8 mouse cellular contexts compared by ENCODE assay signal in the genomic region with DNA sequence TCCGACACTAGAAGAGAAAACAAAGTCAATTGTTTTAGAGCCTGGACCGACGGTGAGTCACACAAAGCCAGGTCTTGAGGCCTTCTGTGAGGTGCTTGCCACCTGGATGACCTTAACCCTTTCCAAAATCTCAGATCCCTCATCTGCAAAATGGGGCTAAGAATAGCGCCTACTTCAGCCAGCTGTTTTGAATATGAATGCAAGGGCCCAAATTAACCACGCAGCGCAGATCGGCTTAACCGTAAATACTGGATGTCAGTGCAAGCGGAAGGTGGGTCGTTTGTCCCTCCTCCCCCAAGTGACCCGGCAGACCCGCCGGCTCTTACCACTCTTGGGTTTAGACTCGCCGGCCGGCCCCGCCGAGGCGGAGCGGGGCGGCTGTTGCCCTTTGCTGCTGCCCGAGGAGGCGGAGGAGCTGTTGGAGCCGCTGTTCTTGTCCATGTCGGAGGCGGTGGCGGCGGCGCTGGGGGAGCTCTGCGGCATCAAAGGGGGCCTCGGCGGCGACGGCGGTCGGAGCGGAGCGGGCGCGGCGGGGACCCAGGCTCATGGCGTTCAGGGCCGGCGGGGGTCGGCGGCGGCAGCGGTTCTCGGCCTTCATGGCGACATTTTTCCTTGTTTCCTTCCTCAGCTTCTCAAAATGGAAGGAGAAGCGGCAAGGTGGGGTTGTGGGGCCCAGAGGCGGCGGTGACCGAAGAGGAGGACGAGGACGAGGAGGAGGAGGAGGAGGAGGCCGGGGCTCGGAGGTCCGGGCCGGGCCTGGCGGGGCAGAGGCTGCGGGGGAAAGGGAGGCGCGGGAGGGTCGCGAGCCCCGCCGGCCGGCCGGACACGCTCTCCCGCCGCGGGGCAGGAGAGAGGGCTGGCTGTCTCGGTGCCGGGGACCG. TPM values are rescaled to one million over a fixed set of nuclear protein-coding genes. Genes with fewer than 3 reads are reported as not detected.
DNase-seq lines count a peak whose midpoint lies in the region; ATAC-seq and TF ChIP-seq lines count a peak whose summit lies in the region.

No protein-coding gene starts in this region.

- peak; percentile 40; the same call in 1 of the 2 replicates for ATAC-seq in intestine, postnatal 0 days
- peak; percentile 44; the same call in 1 of the 2 replicates for ATAC-seq in neural tube, embryonic 12.5 days (ENCODE audit: low FRiP score, low read depth)

- peak overlapping the region; percentile 81 for H3K4me2 ChIP-seq in intestine, postnatal 0 days (replicated peaks; ENCODE audit: low read depth)
- H3K4me2 ChIP-seq in neural tube, embryonic 12.5 days (replicated peaks), result peak overlapping the region; percentile 91

- DNase-seq in 3134 (ENCODE audit: extremely low read depth, insufficient read length, low spot score), result peak; percentile 53
- peak; percentile 27 for DNase-seq in ES-E14 (ENCODE audit: low read depth, low spot score)
- peak; percentile 47 for DNase-seq in gastrocnemius, postnatal 14 days
- no peak for DNase-seq in lung, adult 2 months
- DNase-seq in testis, postnatal 10 days (ENCODE audit: low spot score), result peak; percentile 76

- intact Hi-C loops in gastrocnemius, postnatal 14 days (cut with DNase I; ENCODE audit: low total_unique reads), result no loop called here

- H3K4me3 ChIP-seq in ES-E14 (ENCODE audit: insufficient read depth in 1 of 2, low read depth in 1 of 2, low read length in 2 of 2, poor library complexity in 1 of 2, severe bottlenecking in 1 of 2), result peak overlapping the region; percentile 97 to 98
- H3K4me3 ChIP-seq in cortical plate, adult 2 months (ENCODE audit: insufficient read depth, low read length), result peak overlapping the region; percentile 83
- H3K4me3 ChIP-seq in intestine, postnatal 0 days (ENCODE audit: low read depth, low read length), result peak overlapping the region; percentile 97
- H3K4me3 ChIP-seq in lung, adult 2 months (replicated peaks; ENCODE audit: extremely low read depth, low read depth, low read length), result peak overlapping the region; percentile 94
- peak overlapping the region; percentile 96 for H3K4me3 ChIP-seq in neural tube, embryonic 12.5 days

- under 1% methylated on average over 69 of the region's 77 CpGs for WGBS in intestine, postnatal 0 days
- under 1% methylated on average over 76 of the region's 77 CpGs for WGBS in lung, adult 2 months
- under 1% methylated on average over 76 of the region's 77 CpGs for WGBS in neural tube, embryonic 12.5 days

- TF ChIP-seq CTCF in cortical plate, adult 2 months (IDR thresholded peaks at IDR 0.05; ENCODE audit: extremely low read depth, insufficient read depth, low read length), result no peak
- TF ChIP-seq CTCF in intestine, postnatal 0 days (IDR thresholded peaks at IDR 0.05; ENCODE audit: low read depth), result no peak
- TF ChIP-seq CTCF in lung, adult 2 months (IDR thresholded peaks at IDR 0.05; ENCODE audit: insufficient read depth, low read length), result no peak

- TF ChIP-seq POLR2A in cortical plate, adult 2 months (IDR thresholded peaks at IDR 0.05; ENCODE audit: extremely low read depth, insufficient read depth, low read length), result no peak
- TF ChIP-seq POLR2A in lung, adult 2 months (IDR thresholded peaks at IDR 0.05; ENCODE audit: borderline replicate concordance, extremely low read depth, low read depth, low read length), result no peak

- peak overlapping the region; percentile 97 for H3K9ac ChIP-seq in ES-E14 (ENCODE audit: insufficient read depth, low read depth, low read length, poor library complexity, severe bottlenecking)
- H3K9ac ChIP-seq in intestine, postnatal 0 days (ENCODE audit: low read depth, low read length), result peak overlapping the region; percentile 97
- H3K9ac ChIP-seq in neural tube, embryonic 12.5 days, result peak overlapping the region; percentile 95

- H3K27me3 ChIP-seq in intestine, postnatal 0 days (replicated peaks; ENCODE audit: control insufficient read depth, insufficient read depth, low read length), result no peaks in the 10 kb centered on the region
- H3K27me3 ChIP-seq in neural tube, embryonic 12.5 days (replicated peaks), result no peaks in the 10 kb centered on the region

- no peaks in the 10 kb centered on the region for H3K9me3 ChIP-seq in ES-E14 (ENCODE audit: control insufficient read depth, insufficient read depth, low read depth, low read length)
- no peaks in the 10 kb centered on the region for H3K9me3 ChIP-seq in intestine, postnatal 0 days (ENCODE audit: control insufficient read depth)
- no peaks in the 10 kb centered on the region for H3K9me3 ChIP-seq in neural tube, embryonic 12.5 days

- peaks cover 11% of the 10 kb centered on the region for H3K36me3 ChIP-seq in ES-E14 (ENCODE audit: control insufficient read depth, insufficient read depth, low read length, poor library complexity, severe bottlenecking)
- H3K36me3 ChIP-seq in intestine, postnatal 0 days (ENCODE audit: control insufficient read depth, insufficient read depth), result no peaks in the 10 kb centered on the region
- peaks cover 16% of the 10 kb centered on the region for H3K36me3 ChIP-seq in neural tube, embryonic 12.5 days

- in situ Hi-C loops in ES-E14 (cut with MboI; ENCODE audit: low sequenced_read_pairs in 2 of 2, unreplicated experiment in 2 of 2), result no loop called here

- peak overlapping the region; percentile 54 for H3K27ac ChIP-seq in ES-E14 (ENCODE audit: insufficient read depth, low read depth, low read length, poor library complexity, severe bottlenecking)
- peak overlapping the region; percentile 94 for H3K27ac ChIP-seq in cortical plate, adult 2 months (ENCODE audit: insufficient read depth, low read length)
- H3K27ac ChIP-seq in intestine, postnatal 0 days (ENCODE audit: low read depth, low read length), result peak overlapping the region; percentile 79
- peak overlapping the region; percentile 55; the same call in 1 of the 2 replicates for H3K27ac ChIP-seq in neural tube, embryonic 12.5 days

- peaks cover 2 to 10% of the 10 kb centered on the region in 2 experiments for H3K4me1 ChIP-seq in ES-E14 (ENCODE audit: control insufficient read depth in 2 of 2, insufficient read depth in 2 of 2, low read length in 2 of 2, poor library complexity in 1 of 2)
- peaks cover 18% of the 10 kb centered on the region for H3K4me1 ChIP-seq in cortical plate, adult 2 months (ENCODE audit: control insufficient read depth, insufficient read depth, low read length)
- H3K4me1 ChIP-seq in intestine, postnatal 0 days (replicated peaks; ENCODE audit: control insufficient read depth, insufficient read depth, low read length), result 0 out of 2 replicates have a peak, but pooled peaks cover 6% of the 10 kb centered on the region
- H3K4me1 ChIP-seq in lung, adult 2 months (ENCODE audit: control insufficient read depth, insufficient read depth, low read length), result peaks cover 16% of the 10 kb centered on the region
- peaks cover 40% of the 10 kb centered on the region for H3K4me1 ChIP-seq in neural tube, embryonic 12.5 days

TF ChIP-seq in ES-E14, 5 proteins besides CTCF, POLR2A, EP300 and RAD21:
- TF ChIP-seq HCFC1 (IDR thresholded peaks at IDR 0.05; ENCODE audit: borderline replicate concordance, insufficient read depth, low read length), result no peak
- TF ChIP-seq CHD2 (IDR thresholded peaks at IDR 0.05; ENCODE audit: low read depth, low read length), result no peak
- TF ChIP-seq ZNF384 (IDR thresholded peaks at IDR 0.05; ENCODE audit: low read depth, low read length), result no peak
- no peak for TF ChIP-seq MAFK (IDR thresholded peaks at IDR 0.05; ENCODE audit: insufficient read depth, low read depth, low read length)
- no peak for TF ChIP-seq ZC3H11A (IDR thresholded peaks at IDR 0.05; ENCODE audit: borderline replicate concordance, low read depth, low read length)

RNA-seq across cellular contexts. Expression of a gene that starts 0.5 kb away (rescaled TPM):
- total RNA-seq in ES-E14 (2012; rRNA removed), result 134 and 138 TPM in 2 replicates
- 177 and 181 TPM in 2 replicates for polyA plus RNA-seq in cortical plate, adult 2 months (2012; rRNA removed)
- total RNA-seq in gastrocnemius, postnatal 14 days (2021), result 100 to 1,000 TPM; 238 to 257 TPM
- 64.9 and 69.1 TPM in 2 replicates for polyA plus RNA-seq in intestine, postnatal 0 days (2015; fragmentation: Nextera tagmentation; extraction: Ambion mirVana)
- 133 and 160 TPM in 2 replicates for polyA plus RNA-seq in lung, adult 2 months (2012; rRNA removed)
- polyA plus RNA-seq in neural tube, embryonic 12.5 days (2016; fragmentation: Nextera tagmentation; extraction: Ambion mirVana), result 230 TPM in 2 replicates

RNA-seq across cellular contexts. Expression of a gene that starts 7.3 kb away (rescaled TPM):
- total RNA-seq in ES-E14 (2012; rRNA removed), result 28.3 and 34.8 TPM in 2 replicates
- 31.3 and 31.8 TPM in 2 replicates for polyA plus RNA-seq in cortical plate, adult 2 months (2012; rRNA removed)
- total RNA-seq in gastrocnemius, postnatal 14 days (2021), result 100 to 1,000 TPM in 1 of 2 experiments, 10 to 100 TPM in 1; 84.0 to 101 TPM
- polyA plus RNA-seq in intestine, postnatal 0 days (2015; fragmentation: Nextera tagmentation; extraction: Ambion mirVana), result 31.3 and 32.4 TPM in 2 replicates
- 7.7 and 11.5 TPM in 2 replicates for polyA plus RNA-seq in lung, adult 2 months (2012; rRNA removed)
- 54.1 and 55.6 TPM in 2 replicates for polyA plus RNA-seq in neural tube, embryonic 12.5 days (2016; fragmentation: Nextera tagmentation; extraction: Ambion mirVana)

RNA-seq across cellular contexts. Expression of a gene that starts 28.6 kb away (rescaled TPM):
- total RNA-seq in ES-E14 (2012; rRNA removed), result 575 and 753 TPM in 2 replicates
- 753 and 867 TPM in 2 replicates for polyA plus RNA-seq in cortical plate, adult 2 months (2012; rRNA removed)
- total RNA-seq in gastrocnemius, postnatal 14 days (2021), result 100 to 1,000 TPM in 1 of 2 experiments, 10 to 100 TPM in 1; 84.8 to 138 TPM
- polyA plus RNA-seq in intestine, postnatal 0 days (2015; fragmentation: Nextera tagmentation; extraction: Ambion mirVana), result 510 and 539 TPM in 2 replicates
- polyA plus RNA-seq in lung, adult 2 months (2012; rRNA removed), result 314 and 332 TPM in 2 replicates
- 1,356 and 1,433 TPM in 2 replicates for polyA plus RNA-seq in neural tube, embryonic 12.5 days (2016; fragmentation: Nextera tagmentation; extraction: Ambion mirVana)

RNA-seq across cellular contexts. Expression of a gene that starts 36.5 kb away (rescaled TPM):
- 155 and 174 TPM in 2 replicates for total RNA-seq in ES-E14 (2012; rRNA removed)
- polyA plus RNA-seq in cortical plate, adult 2 months (2012; rRNA removed), result 193 and 195 TPM in 2 replicates
- 10 to 100 TPM; 24.0 to 25.4 TPM for total RNA-seq in gastrocnemius, postnatal 14 days (2021)
- polyA plus RNA-seq in intestine, postnatal 0 days (2015; fragmentation: Nextera tagmentation; extraction: Ambion mirVana), result 75.7 and 77.1 TPM in 2 replicates
- 51.5 and 55.4 TPM in 2 replicates for polyA plus RNA-seq in lung, adult 2 months (2012; rRNA removed)
- 110 and 113 TPM in 2 replicates for polyA plus RNA-seq in neural tube, embryonic 12.5 days (2016; fragmentation: Nextera tagmentation; extraction: Ambion mirVana)

RNA-seq across cellular contexts. Expression of a gene that starts 54.8 kb away (rescaled TPM):
- total RNA-seq in ES-E14 (2012; rRNA removed), result 42.6 and 57.2 TPM in 2 replicates
- polyA plus RNA-seq in cortical plate, adult 2 months (2012; rRNA removed), result 53.5 and 61.0 TPM in 2 replicates
- total RNA-seq in gastrocnemius, postnatal 14 days (2021), result 10 to 100 TPM; 14.5 to 15.9 TPM
- polyA plus RNA-seq in intestine, postnatal 0 days (2015; fragmentation: Nextera tagmentation; extraction: Ambion mirVana), result 105 and 117 TPM in 2 replicates
- 46.0 and 49.0 TPM in 2 replicates for polyA plus RNA-seq in lung, adult 2 months (2012; rRNA removed)
- polyA plus RNA-seq in neural tube, embryonic 12.5 days (2016; fragmentation: Nextera tagmentation; extraction: Ambion mirVana), result 314 and 343 TPM in 2 replicates
